Mouse (Mus musculus): ENCODE measurements around the gene Limch1.

DNA sequence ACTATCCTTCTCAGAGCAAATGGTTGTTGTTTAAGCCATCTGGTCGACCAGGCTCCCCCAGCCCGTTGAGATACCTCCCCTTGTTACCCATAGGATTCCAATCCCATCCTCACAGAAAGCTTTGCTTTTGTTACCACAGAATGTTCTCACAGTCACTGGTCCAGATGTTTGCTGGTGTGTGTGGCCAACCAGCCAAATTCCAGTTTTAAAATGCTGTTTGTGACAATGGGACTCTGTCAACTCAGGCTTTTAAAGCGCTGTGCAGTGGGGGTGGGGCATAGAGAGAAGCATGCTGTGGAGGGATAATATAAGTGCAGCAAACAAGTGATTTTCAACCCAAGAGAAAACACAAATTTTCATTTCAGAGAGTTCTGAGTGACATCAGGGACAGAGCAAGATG lies 43.4 kb downstream of the Limch1 start:
- TF ChIP-seq HCFC1 (IDR thresholded peaks at IDR 0.05; ENCODE audit: borderline replicate concordance, insufficient read depth, low read length) (no peak), ZNF384 (IDR thresholded peaks at IDR 0.05; ENCODE audit: low read depth, low read length) (no peak), ZC3H11A (IDR thresholded peaks at IDR 0.05; ENCODE audit: borderline replicate concordance, low read depth, low read length) (no peak)
